Comparison of ENCODE assay signal across 27 mouse cellular contexts in the genomic region with DNA sequence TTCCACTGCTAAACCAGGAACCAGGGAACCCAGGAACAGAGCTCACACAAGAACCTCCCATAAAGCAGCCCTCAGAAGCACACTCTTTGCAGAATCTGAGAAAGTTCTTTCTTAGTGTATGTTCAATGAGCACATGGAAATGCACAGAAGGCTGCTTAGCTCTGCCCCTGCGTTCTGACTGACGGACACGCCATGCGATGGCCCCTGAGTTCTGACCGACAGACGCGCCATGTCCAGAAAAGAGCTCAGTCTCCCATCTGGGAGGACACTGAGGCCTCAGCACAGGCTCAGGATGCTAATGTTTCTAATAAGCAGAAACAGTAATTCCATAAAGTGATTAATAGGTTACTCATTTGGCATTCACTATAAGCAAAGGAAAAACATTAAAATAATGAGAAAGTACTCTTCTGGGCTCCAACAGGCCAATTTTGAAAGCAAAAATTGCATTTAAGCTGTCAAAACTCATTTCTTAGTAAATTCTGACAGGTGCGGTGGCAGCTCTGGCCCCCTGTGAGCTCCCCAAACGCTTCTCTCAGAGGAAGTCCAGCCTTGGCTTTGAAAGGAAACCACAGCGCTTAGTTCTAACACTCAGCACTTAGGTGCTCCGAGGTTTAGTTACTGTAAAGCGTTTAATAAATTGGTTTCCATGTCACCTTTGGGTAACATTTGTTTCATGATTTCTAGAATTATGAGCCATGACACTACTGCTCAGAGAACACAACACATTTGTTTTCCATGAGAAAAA.
DNase-seq lines count a peak whose midpoint lies in the region; ATAC-seq lines count a peak whose summit lies in the region.
"Had no signal": no experiment of that assay in that cellular context is flagged by ENCODE, and none has a peak within 500 bp of the region (broad histone marks: within the 10 kb centered on the region; RNA-seq: fewer than 3 reads in every experiment).

No protein-coding gene starts in this region.

- H3K27ac ChIP-seq in forebrain, embryonic 10.5 days = no peak overlapping the region
- H3K27ac ChIP-seq in forebrain, embryonic 15.5 days (replicated peaks) = no peak overlapping the region
- H3K27ac ChIP-seq: embryonic facial prominence, embryonic 13.5 days; embryonic facial prominence, embryonic 15.5 days; forebrain, embryonic 13.5 days had no signal

- 0 out of 2 replicates have a peak, but pooled peaks cover 2% of the 10 kb centered on the region for H3K4me1 ChIP-seq in forebrain, embryonic 10.5 days
- no peaks in the 10 kb centered on the region for H3K4me1 ChIP-seq in forebrain, embryonic 15.5 days
- H3K4me1 ChIP-seq: embryonic facial prominence, embryonic 13.5 days; embryonic facial prominence, embryonic 15.5 days; forebrain, embryonic 13.5 days had no signal

- peak; percentile 13 for DNase-seq in forebrain, embryonic 10.5 days (ENCODE audit: extremely low spot score, low spot score)
- DNase-seq in testis, postnatal 10 days (ENCODE audit: low spot score) = peak; percentile 31
- DNase-seq in testis, postnatal 14 days (ENCODE audit: low spot score) = no peak
- DNase-seq in cerebellum, postnatal 4 days (ENCODE audit: low spot score in 2 of 2) = no peak
- DNase-seq: adrenal gland, adult 2 months; adrenal gland, postnatal 10 days; adrenal gland, postnatal 25 days; B cell, adult 2 months; cerebellum, adult 11 months; cerebellum, adult 18-20 months; cerebellum, adult 8-10 months; cerebellum, adult 9-11 months; cerebellum, postnatal 14 days; cerebellum, postnatal 36 days; embryo, embryonic 11 days had no signal

- H3K9ac ChIP-seq in forebrain, embryonic 15.5 days (replicated peaks) = no peak overlapping the region
- H3K9ac ChIP-seq: embryonic facial prominence, embryonic 13.5 days; embryonic facial prominence, embryonic 15.5 days; forebrain, embryonic 13.5 days had no signal

- no peaks in the 10 kb centered on the region for H3K27me3 ChIP-seq in forebrain, embryonic 10.5 days (ENCODE audit: poor library complexity, severe bottlenecking)
- H3K27me3 ChIP-seq in forebrain, embryonic 15.5 days = no peaks in the 10 kb centered on the region
- H3K27me3 ChIP-seq: CH12.LX; embryonic facial prominence, embryonic 13.5 days; embryonic facial prominence, embryonic 15.5 days; forebrain, embryonic 13.5 days; Patski had no signal

- WGBS in forebrain, embryonic 10.5 days = 93% methylated on average over 12 of the region's 12 CpGs
- WGBS in forebrain, embryonic 15.5 days = 92% methylated on average over 12 of the region's 12 CpGs

- peaks cover 70% of the 10 kb centered on the region for H3K36me3 ChIP-seq in forebrain, embryonic 10.5 days (replicated peaks)
- H3K36me3 ChIP-seq in forebrain, embryonic 15.5 days = peaks cover 34% of the 10 kb centered on the region
- H3K36me3 ChIP-seq: G1E had no signal

- H3K4me2 ChIP-seq in forebrain, embryonic 15.5 days (replicated peaks) = no peak overlapping the region
- H3K4me2 ChIP-seq: embryonic facial prominence, embryonic 13.5 days; embryonic facial prominence, embryonic 15.5 days; forebrain, embryonic 13.5 days had no signal

- H3K4me3 ChIP-seq in forebrain, embryonic 10.5 days = no peak overlapping the region
- no peak overlapping the region for H3K4me3 ChIP-seq in forebrain, embryonic 15.5 days
- H3K4me3 ChIP-seq: embryonic facial prominence, embryonic 13.5 days; embryonic facial prominence, embryonic 15.5 days; erythroblast, embryonic 14.5 days; forebrain, embryonic 13.5 days had no signal

- H3K9me3 ChIP-seq in forebrain, embryonic 10.5 days = no peaks in the 10 kb centered on the region
- H3K9me3 ChIP-seq in forebrain, embryonic 15.5 days = no peaks in the 10 kb centered on the region
- H3K9me3 ChIP-seq: embryonic facial prominence, embryonic 13.5 days; embryonic facial prominence, embryonic 15.5 days; forebrain, embryonic 13.5 days had no signal

- ATAC-seq in forebrain, embryonic 15.5 days (replicated peaks) = no peak
- ATAC-seq in common myeloid progenitor, adult 5-6 weeks (replicated peaks; ENCODE audit: low read depth, poor library complexity, severe bottlenecking) = 0 out of 2 replicates have a peak, but pooled peaks have one; percentile 36
- ATAC-seq: activated CD4-positive, CD25-positive, alpha-beta regulatory T cell, adult 4 months; CD4-positive, CD25-positive, alpha-beta regulatory T cell, adult 4 months; forebrain, embryonic 13.5 days; forebrain, embryonic 16.5 days; Patski had no signal

Comparison
In these comparisons a context has a peak if more than half of its experiments do, and no peak if none do; other contexts are left out.
1. DNase-seq: peak in forebrain, embryonic 10.5 days (single experiment) and testis, postnatal 10 days (single experiment); none in testis, postnatal 14 days (single experiment) and cerebellum, postnatal 4 days (0 of 2).